Mouse (Mus musculus) erythroblast, embryonic 14.5 days (primary cell): Measurements from ENCODE around the gene Ccdc38.

Experiments
- GATA1 ChIP-seq: IDR thresholded peaks from 2 replicates; pipeline ENCODE4 v1.6.1; 2012; ENCODE audit warnings: low read length, inconsistent platforms, mixed read lengths
- TAL1 ChIP-seq: IDR thresholded peaks from 3 replicates; pipeline ENCODE4 v1.6.1; 2012; ENCODE audit warnings: low read length, inconsistent platforms, mixed read lengths

DNA sequence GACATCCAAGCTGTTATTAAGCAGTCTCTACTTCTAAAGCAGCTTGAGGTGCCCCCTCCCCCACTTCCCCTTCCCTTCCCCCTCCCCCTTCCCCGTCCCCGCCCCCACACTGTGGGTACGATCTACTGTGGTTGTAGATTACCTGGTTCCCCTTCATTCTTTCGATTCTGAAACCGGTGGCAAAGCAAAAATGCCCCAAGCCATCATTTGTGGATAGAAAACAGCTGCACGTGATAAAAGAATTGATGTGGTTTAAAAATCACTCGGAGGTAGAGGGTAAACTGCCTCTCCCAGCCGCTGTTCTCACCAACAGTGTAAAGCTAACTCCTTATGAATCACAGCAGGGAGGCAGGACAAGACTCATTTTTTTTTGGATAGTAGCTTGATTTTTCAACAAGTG lies 74.4 kb downstream of the Ccdc38 start:
- TF ChIP-seq TAL1 (no peak), GATA1 (no peak)
